Mouse (Mus musculus): ENCODE results near the gene Gm20509. TPM values are rescaled to one million over a fixed set of nuclear protein-coding genes. Genes with fewer than 3 reads are reported as not detected.
"Not testable (repeated sequence)": the region's sequence is repeated elsewhere in the genome, so short reads cannot be mapped to it uniquely, and the experiment has no call there.

The Gm20509 gene
- total RNA-seq, 1 experiment, result not detected

DNA sequence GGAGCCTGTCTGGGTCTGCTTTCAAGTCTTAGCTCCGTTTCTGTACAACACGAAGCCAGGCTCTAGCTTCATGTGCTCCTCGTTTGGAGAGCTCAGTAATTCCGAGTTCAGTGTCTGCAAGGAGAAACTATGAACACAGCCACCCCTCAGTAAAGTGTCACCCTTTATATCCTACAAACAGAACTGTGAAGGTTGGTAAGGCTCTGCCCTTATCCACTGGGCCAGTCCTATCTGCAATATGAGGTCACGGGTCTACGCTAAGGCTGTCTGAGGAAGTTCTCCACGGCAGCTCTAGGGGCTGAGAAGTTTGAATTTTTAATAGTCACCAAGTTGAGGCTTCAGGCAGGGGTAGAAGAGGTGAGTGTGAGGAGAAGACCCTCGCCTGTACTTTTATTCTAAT, 29.8 kb upstream of the Gm20509 start:
- Histone ChIP-seq H3K9ac (ENCODE audit: insufficient read depth, low read depth, low read length, poor library complexity, severe bottlenecking) (no peak overlapping the region), H3K9me3 (ENCODE audit: control insufficient read depth, insufficient read depth, low read depth, low read length) (no peaks in the 10 kb centered on the region), H3K4me1 (ENCODE audit: control insufficient read depth in 2 of 2, insufficient read depth in 2 of 2, low read length in 2 of 2, poor library complexity in 1 of 2) (peaks cover 9 to 24% of the 10 kb centered on the region in 2 experiments; a peak in 3 of 4 replicates), H3K27ac (ENCODE audit: insufficient read depth, low read depth, low read length, poor library complexity, severe bottlenecking) (no peak overlapping the region), H3K4me3 (ENCODE audit: insufficient read depth in 1 of 2, low read depth in 1 of 2, low read length in 2 of 2, poor library complexity in 1 of 2, severe bottlenecking in 1 of 2) (no peak overlapping the region), H3K36me3 (ENCODE audit: control insufficient read depth, insufficient read depth, low read length, poor library complexity, severe bottlenecking) (no peaks in the 10 kb centered on the region)
- no peak for DNase-seq (ENCODE audit: low read depth, low spot score)
- TF ChIP-seq ZNF384 (IDR thresholded peaks at IDR 0.05; ENCODE audit: low read depth, low read length) (no peak), HCFC1 (IDR thresholded peaks at IDR 0.05; ENCODE audit: borderline replicate concordance, insufficient read depth, low read length) (no peak), ZC3H11A (IDR thresholded peaks at IDR 0.05; ENCODE audit: borderline replicate concordance, low read depth, low read length) (no peak), MAFK (IDR thresholded peaks at IDR 0.05; ENCODE audit: insufficient read depth, low read depth, low read length) (no peak), CHD2 (IDR thresholded peaks at IDR 0.05; ENCODE audit: low read depth, low read length) (no peak)
- in situ Hi-C loops (cut with MboI; ENCODE audit: low sequenced_read_pairs in 2 of 2, unreplicated experiment in 2 of 2), result no loop called here

DNA sequence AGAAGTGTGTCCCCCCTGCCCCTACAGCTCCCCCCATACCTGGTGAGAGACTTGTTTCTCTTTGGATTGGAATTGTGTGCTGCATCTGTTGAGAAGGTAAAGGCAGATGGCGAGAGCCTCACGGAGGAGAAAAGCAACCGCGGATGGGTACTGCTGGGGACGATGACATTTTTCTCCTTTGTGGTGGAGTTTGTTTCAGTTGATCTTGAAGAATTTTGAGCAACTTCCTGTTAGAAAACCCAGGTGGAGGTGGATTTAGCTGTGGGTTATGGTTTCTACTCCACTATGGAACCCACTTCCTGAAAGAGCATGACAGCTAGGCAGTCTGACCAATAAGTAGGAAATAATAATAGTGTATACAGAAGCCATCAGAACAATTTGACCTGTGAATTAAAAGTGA, 29.1 kb upstream of the Gm20509 start:
- DNase-seq (ENCODE audit: low read depth, low spot score), result no peak
- H3K36me3 ChIP-seq (ENCODE audit: control insufficient read depth, insufficient read depth, low read length, poor library complexity, severe bottlenecking), result no peaks in the 10 kb centered on the region
- H3K4me3 ChIP-seq (ENCODE audit: insufficient read depth in 1 of 2, low read depth in 1 of 2, low read length in 2 of 2, poor library complexity in 1 of 2, severe bottlenecking in 1 of 2), result no peak overlapping the region
- H3K9ac ChIP-seq (ENCODE audit: insufficient read depth, low read depth, low read length, poor library complexity, severe bottlenecking), result no peak overlapping the region
- TF ChIP-seq MAFK (IDR thresholded peaks at IDR 0.05; ENCODE audit: insufficient read depth, low read depth, low read length) (no peak), ZC3H11A (IDR thresholded peaks at IDR 0.05; ENCODE audit: borderline replicate concordance, low read depth, low read length) (no peak), CHD2 (IDR thresholded peaks at IDR 0.05; ENCODE audit: low read depth, low read length) (no peak), ZNF384 (IDR thresholded peaks at IDR 0.05; ENCODE audit: low read depth, low read length) (no peak), HCFC1 (IDR thresholded peaks at IDR 0.05; ENCODE audit: borderline replicate concordance, insufficient read depth, low read length) (no peak)
- H3K9me3 ChIP-seq (ENCODE audit: control insufficient read depth, insufficient read depth, low read depth, low read length), result no peaks in the 10 kb centered on the region
- in situ Hi-C loops (cut with MboI; ENCODE audit: low sequenced_read_pairs in 2 of 2, unreplicated experiment in 2 of 2), result no loop called here
- no peak overlapping the region for H3K27ac ChIP-seq (ENCODE audit: insufficient read depth, low read depth, low read length, poor library complexity, severe bottlenecking)
- H3K4me1 ChIP-seq (ENCODE audit: control insufficient read depth in 2 of 2, insufficient read depth in 2 of 2, low read length in 2 of 2, poor library complexity in 1 of 2), result peaks cover 6 to 19% of the 10 kb centered on the region in 2 experiments; a peak in 3 of 4 replicates

DNA sequence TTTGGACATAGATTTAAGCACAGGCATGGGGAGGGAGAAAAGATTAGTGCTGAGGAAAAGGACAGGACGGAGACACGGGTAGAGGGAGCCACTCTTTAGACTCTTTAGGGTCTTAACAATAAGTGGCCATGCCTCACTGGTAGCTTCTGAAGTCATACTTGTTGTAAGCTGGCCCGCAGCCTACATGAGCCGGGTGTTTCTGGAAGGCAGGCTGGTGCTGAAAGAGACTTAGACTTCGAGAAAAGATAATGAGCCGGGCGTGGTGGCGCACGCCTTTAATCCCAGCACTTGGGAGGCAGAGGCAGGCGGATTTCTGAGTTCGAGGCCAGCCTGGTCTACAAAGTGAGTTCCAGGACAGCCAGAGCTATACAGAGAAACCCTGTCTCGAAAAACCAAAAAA, 22.9 kb upstream of the Gm20509 start:
- DNase-seq (ENCODE audit: low read depth, low spot score); in situ Hi-C loops (cut with MboI; ENCODE audit: low sequenced_read_pairs in 2 of 2, unreplicated experiment in 2 of 2); H3K36me3 ChIP-seq (ENCODE audit: control insufficient read depth, insufficient read depth, low read length, poor library complexity, severe bottlenecking); H3K9me3 ChIP-seq (ENCODE audit: control insufficient read depth, insufficient read depth, low read depth, low read length); H3K4me3 ChIP-seq (ENCODE audit: insufficient read depth in 1 of 2, low read depth in 1 of 2, low read length in 2 of 2, poor library complexity in 1 of 2, severe bottlenecking in 1 of 2): not testable (repeated sequence)
- Histone ChIP-seq H3K9ac (ENCODE audit: insufficient read depth, low read depth, low read length, poor library complexity, severe bottlenecking) (peak overlapping the region; percentile 48; the same call in 1 of the 2 replicates), H3K4me1 (ENCODE audit: control insufficient read depth in 2 of 2, insufficient read depth in 2 of 2, low read length in 2 of 2, poor library complexity in 1 of 2) (peaks cover 12 to 19% of the 10 kb centered on the region in 2 experiments), H3K27ac (ENCODE audit: insufficient read depth, low read depth, low read length, poor library complexity, severe bottlenecking) (peak overlapping the region; percentile 76; the same call in 1 of the 2 replicates)

DNA sequence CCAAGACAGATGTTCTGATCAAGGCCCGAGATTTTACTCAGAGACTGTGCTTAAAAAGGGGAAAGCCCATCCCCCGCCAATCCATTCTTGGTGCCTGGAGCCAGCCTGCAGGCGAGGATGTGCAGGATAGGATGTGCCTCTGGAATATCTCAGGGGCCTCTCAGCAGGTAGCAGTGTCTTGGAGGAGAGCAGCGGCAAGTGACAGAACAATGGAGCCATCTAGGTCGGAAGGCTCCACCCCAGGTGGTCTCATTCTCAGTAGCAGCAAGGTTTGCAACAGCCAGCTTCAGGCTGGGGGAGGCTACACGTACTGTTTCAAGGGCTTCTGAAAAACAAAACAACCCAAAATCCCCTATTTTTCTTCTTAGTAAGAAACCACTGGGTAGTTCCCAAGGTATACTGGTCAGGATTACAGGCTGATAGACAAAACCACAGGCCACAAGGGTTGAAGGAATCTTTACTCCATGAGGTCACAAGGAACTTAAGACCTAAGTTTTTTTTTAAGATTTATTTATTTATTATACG, 22.4 kb upstream of the Gm20509 start:
- Histone ChIP-seq H3K4me1 (ENCODE audit: control insufficient read depth in 2 of 2, insufficient read depth in 2 of 2, low read length in 2 of 2, poor library complexity in 1 of 2) (peaks cover 12 to 22% of the 10 kb centered on the region in 2 experiments), H3K36me3 (ENCODE audit: control insufficient read depth, insufficient read depth, low read length, poor library complexity, severe bottlenecking) (no peaks in the 10 kb centered on the region; the same call in 1 of the 2 replicates), H3K9me3 (ENCODE audit: control insufficient read depth, insufficient read depth, low read depth, low read length) (no peaks in the 10 kb centered on the region), H3K4me3 (ENCODE audit: insufficient read depth in 1 of 2, low read depth in 1 of 2, low read length in 2 of 2, poor library complexity in 1 of 2, severe bottlenecking in 1 of 2) (no peak overlapping the region), H3K27ac (ENCODE audit: insufficient read depth, low read depth, low read length, poor library complexity, severe bottlenecking) (peak overlapping the region; percentile 82; the same call in 1 of the 2 replicates), H3K9ac (ENCODE audit: insufficient read depth, low read depth, low read length, poor library complexity, severe bottlenecking) (no peak overlapping the region)
- in situ Hi-C loops (cut with MboI; ENCODE audit: low sequenced_read_pairs in 2 of 2, unreplicated experiment in 2 of 2), result loop anchor here in 1 of 2 experiments (5.0 kb wide), 1 partner anchor 33 kb away; no protein-coding TSS in a partner anchor
- TF ChIP-seq MAFK (IDR thresholded peaks at IDR 0.05; ENCODE audit: insufficient read depth, low read depth, low read length), result no peak
- 0 out of 2 replicates have a peak, but pooled peaks have one; percentile 75 for TF ChIP-seq ZNF384 (IDR thresholded peaks at IDR 0.05; ENCODE audit: low read depth, low read length)
- TF ChIP-seq HCFC1 (IDR thresholded peaks at IDR 0.05; ENCODE audit: borderline replicate concordance, insufficient read depth, low read length), result no peak
- peak; percentile 47 for TF ChIP-seq CHD2 (IDR thresholded peaks at IDR 0.05; ENCODE audit: low read depth, low read length)
- DNase-seq (ENCODE audit: low read depth, low spot score), result peak; percentile 69
